Mouse (Mus musculus): ENCODE data around the gene P4ha1. TPM values are rescaled to one million over a fixed set of nuclear protein-coding genes. Genes with fewer than 3 reads are reported as not detected.

The P4ha1 gene
- polyA plus RNA-seq, 1 experiment from 2014 or later, result 72.9 TPM

- peak overlapping the region; percentile 89 for H3K4me3 ChIP-seq (replicated peaks)
- H3K36me3 ChIP-seq, result no peaks in the 10 kb centered on the region
- 11% methylated on average over 15 of the region's 15 CpGs for WGBS
- H3K27me3 ChIP-seq (replicated peaks), result no peaks in the 10 kb centered on the region
- ATAC-seq (ENCODE audit: insufficient read depth, low FRiP score, low read depth), result no peak
- H3K4me1 ChIP-seq, result 0 out of 2 replicates have a peak, but pooled peaks cover 3% of the 10 kb centered on the region
- H3K9ac ChIP-seq, result peak overlapping the region; percentile 88
- H3K27ac ChIP-seq, result peak overlapping the region; percentile 96
- no peaks in the 10 kb centered on the region for H3K9me3 ChIP-seq
- peak overlapping the region; percentile 75 for H3K4me2 ChIP-seq
Observed at GRCm38 (mm10) chr10:59324311-59325165, 1.4 kb downstream of the P4ha1 start.

- whole genome bisulfite sequencing, result 70% methylated on average over 8 of the region's 8 CpGs
- no peak overlapping the region for H3K4me3 ChIP-seq (replicated peaks)
- no peaks in the 10 kb centered on the region for H3K9me3 ChIP-seq
- no peaks in the 10 kb centered on the region for H3K36me3 ChIP-seq
- no peaks in the 10 kb centered on the region for H3K27me3 ChIP-seq (replicated peaks)
- H3K4me2 ChIP-seq, result no peak overlapping the region
- 0 out of 2 replicates have a peak, but pooled peaks cover 6% of the 10 kb centered on the region for H3K4me1 ChIP-seq
- H3K27ac ChIP-seq, result no peak overlapping the region
- H3K9ac ChIP-seq, result no peak overlapping the region
- no peak for ATAC-seq (ENCODE audit: insufficient read depth, low FRiP score, low read depth)
Observed at GRCm38 (mm10) chr10:59326612-59327315, 3.7 kb downstream of the P4ha1 start.

GRCm38 (mm10) chr10:59327316-59327710 is 4.2 kb downstream of the P4ha1 start:
- H3K4me2 ChIP-seq, result no peak overlapping the region
- H3K9me3 ChIP-seq, result no peaks in the 10 kb centered on the region
- 87% methylated on average over 3 of the region's 3 CpGs for WGBS
- no peaks in the 10 kb centered on the region for H3K27me3 ChIP-seq (replicated peaks)
- H3K4me1 ChIP-seq, result 0 out of 2 replicates have a peak, but pooled peaks cover 5% of the 10 kb centered on the region
- no peak overlapping the region for H3K9ac ChIP-seq
- no peak overlapping the region for H3K27ac ChIP-seq
- H3K36me3 ChIP-seq, result no peaks in the 10 kb centered on the region
- H3K4me3 ChIP-seq (replicated peaks), result no peak overlapping the region
- no peak for ATAC-seq (ENCODE audit: insufficient read depth, low FRiP score, low read depth)

GRCm38 (mm10) chr10:59331546-59332256 is 8.6 kb downstream of the P4ha1 start:
- H3K27ac ChIP-seq, result no peak overlapping the region
- 59% methylated on average over 6 of the region's 6 CpGs for WGBS
- H3K9ac ChIP-seq, result no peak overlapping the region
- ATAC-seq (ENCODE audit: insufficient read depth, low FRiP score, low read depth), result no peak
- H3K9me3 ChIP-seq, result no peaks in the 10 kb centered on the region
- no peak overlapping the region for H3K4me2 ChIP-seq
- no peaks in the 10 kb centered on the region for H3K27me3 ChIP-seq (replicated peaks)
- H3K4me1 ChIP-seq, result 0 out of 2 replicates have a peak, but pooled peaks cover 14% of the 10 kb centered on the region
- no peak overlapping the region for H3K4me3 ChIP-seq (replicated peaks)
- H3K36me3 ChIP-seq, result no peaks in the 10 kb centered on the region

GRCm38 (mm10) chr10:59333400-59333799 is 10.3 kb downstream of the P4ha1 start:
- H3K4me1 ChIP-seq, result 0 out of 2 replicates have a peak, but pooled peaks cover 14% of the 10 kb centered on the region
- 78% methylated on average over 4 of the region's 4 CpGs for WGBS
- H3K9ac ChIP-seq, result no peak overlapping the region
- H3K27me3 ChIP-seq (replicated peaks), result no peaks in the 10 kb centered on the region
- ATAC-seq (ENCODE audit: insufficient read depth, low FRiP score, low read depth), result no peak
- peaks cover 5% of the 10 kb centered on the region; the same call in 1 of the 2 replicates for H3K36me3 ChIP-seq
- H3K9me3 ChIP-seq, result no peaks in the 10 kb centered on the region
- H3K27ac ChIP-seq, result no peak overlapping the region
- no peak overlapping the region for H3K4me3 ChIP-seq (replicated peaks)
- no peak overlapping the region for H3K4me2 ChIP-seq

GRCm38 (mm10) chr10:59334899-59335798 is 12.1 kb downstream of the P4ha1 start:
- H3K9ac ChIP-seq, result no peak overlapping the region
- no peak for ATAC-seq (ENCODE audit: insufficient read depth, low FRiP score, low read depth)
- 0 out of 2 replicates have a peak, but pooled peaks cover 14% of the 10 kb centered on the region for H3K4me1 ChIP-seq
- H3K4me2 ChIP-seq, result no peak overlapping the region
- H3K27me3 ChIP-seq (replicated peaks), result no peaks in the 10 kb centered on the region
- peak overlapping the region; percentile 44; the same call in 1 of the 2 replicates for H3K27ac ChIP-seq
- no peaks in the 10 kb centered on the region for H3K9me3 ChIP-seq
- H3K36me3 ChIP-seq, result peaks cover 5% of the 10 kb centered on the region; the same call in 1 of the 2 replicates
- WGBS, result 53% methylated on average over 4 of the region's 4 CpGs
- no peak overlapping the region for H3K4me3 ChIP-seq (replicated peaks)

- H3K36me3 ChIP-seq, result peaks cover 5% of the 10 kb centered on the region; the same call in 1 of the 2 replicates
- 0 out of 2 replicates have a peak, but pooled peaks cover 14% of the 10 kb centered on the region for H3K4me1 ChIP-seq
- H3K9ac ChIP-seq, result no peak overlapping the region
- WGBS, result 86% methylated on average over 2 of the region's 2 CpGs
- no peaks in the 10 kb centered on the region for H3K27me3 ChIP-seq (replicated peaks)
- H3K27ac ChIP-seq, result no peak overlapping the region
- no peak for ATAC-seq (ENCODE audit: insufficient read depth, low FRiP score, low read depth)
- H3K4me2 ChIP-seq, result no peak overlapping the region
- H3K9me3 ChIP-seq, result no peaks in the 10 kb centered on the region
- no peak overlapping the region for H3K4me3 ChIP-seq (replicated peaks)
Observed at GRCm38 (mm10) chr10:59336124-59336523, 13.0 kb downstream of the P4ha1 start.

GRCm38 (mm10) chr10:59346560-59346959 is 23.5 kb downstream of the P4ha1 start:
- WGBS, result 92% methylated on average over 2 of the region's 2 CpGs
- no peaks in the 10 kb centered on the region for H3K27me3 ChIP-seq (replicated peaks)
- no peak overlapping the region for H3K27ac ChIP-seq
- no peak overlapping the region for H3K9ac ChIP-seq
- H3K36me3 ChIP-seq, result peaks cover 27% of the 10 kb centered on the region
- no peaks in the 10 kb centered on the region for H3K9me3 ChIP-seq
- H3K4me3 ChIP-seq (replicated peaks), result no peak overlapping the region
- no peak for ATAC-seq (ENCODE audit: insufficient read depth, low FRiP score, low read depth)
- H3K4me1 ChIP-seq, result no peaks in the 10 kb centered on the region
- H3K4me2 ChIP-seq, result no peak overlapping the region

GRCm38 (mm10) chr10:59348200-59348599 is 25.1 kb downstream of the P4ha1 start:
- peak; percentile 97 for ATAC-seq (ENCODE audit: insufficient read depth, low FRiP score, low read depth)
- H3K4me1 ChIP-seq, result no peaks in the 10 kb centered on the region
- H3K27me3 ChIP-seq (replicated peaks), result no peaks in the 10 kb centered on the region
- 94% methylated on average over 9 of the region's 9 CpGs for WGBS
- H3K27ac ChIP-seq, result no peak overlapping the region
- H3K9ac ChIP-seq, result no peak overlapping the region
- H3K36me3 ChIP-seq, result peaks cover 30% of the 10 kb centered on the region
- H3K9me3 ChIP-seq, result no peaks in the 10 kb centered on the region
- H3K4me2 ChIP-seq, result no peak overlapping the region
- H3K4me3 ChIP-seq (replicated peaks), result no peak overlapping the region

GRCm38 (mm10) chr10:59349536-59349935 is 26.4 kb downstream of the P4ha1 start:
- Histone ChIP-seq H3K4me3 (replicated peaks) (no peak overlapping the region), H3K27me3 (replicated peaks) (no peaks in the 10 kb centered on the region), H3K9ac (no peak overlapping the region), H3K4me1 (no peaks in the 10 kb centered on the region), H3K4me2 (no peak overlapping the region), H3K9me3 (no peaks in the 10 kb centered on the region), H3K36me3 (peaks cover 30% of the 10 kb centered on the region), H3K27ac (no peak overlapping the region)
- WGBS, result 88% methylated on average over 2 of the region's 2 CpGs
- ATAC-seq (ENCODE audit: insufficient read depth, low FRiP score, low read depth), result no peak

- H3K4me2 ChIP-seq, result no peak overlapping the region
- H3K9ac ChIP-seq, result no peak overlapping the region
- H3K9me3 ChIP-seq, result no peaks in the 10 kb centered on the region
- H3K4me3 ChIP-seq (replicated peaks), result no peak overlapping the region
- H3K36me3 ChIP-seq, result peaks cover 36% of the 10 kb centered on the region
- no peaks in the 10 kb centered on the region for H3K27me3 ChIP-seq (replicated peaks)
- WGBS, result 62% methylated on average over 1 of the region's 1 CpGs
- no peak overlapping the region for H3K27ac ChIP-seq
- no peak for ATAC-seq (ENCODE audit: insufficient read depth, low FRiP score, low read depth)
- H3K4me1 ChIP-seq, result 0 out of 2 replicates have a peak, but pooled peaks cover 3% of the 10 kb centered on the region
Observed at GRCm38 (mm10) chr10:59353065-59353464, 30.0 kb downstream of the P4ha1 start.

Data from stomach, embryonic 15.5 days (tissue).